Mouse (Mus musculus) lung, embryonic 14.5 days (tissue): ENCODE results near the gene Mgat4a. TPM values are rescaled to one million over a fixed set of nuclear protein-coding genes. Genes with fewer than 3 reads are reported as not detected.
"Not testable (repeated sequence)": the region's sequence is repeated elsewhere in the genome, so short reads cannot be mapped to it uniquely, and the experiment has no call there.

ENCODE experiments used
- ATAC-seq: fragments of 200-750 bp; cut with Nextera tagmentation; 2 replicates; pipeline ENCODE4 v1.8.0; 2017; ENCODE audit warnings: mild to moderate bottlenecking, moderate TSS enrichment, moderate library complexity; ENCODE audit not compliant: insufficient read depth
- DNase-seq: peaks from one replicate; pipeline ENCODE4 v3.0.0-alpha.2; 2015
- H3K27ac ChIP-seq: fragments of 300-500 bp; sonication (generic); 2 replicates; pipeline ENCODE4 v1.5.1; 2014; ENCODE audit warnings: low read depth, mild to moderate bottlenecking, moderate library complexity
- H3K27me3 ChIP-seq: fragments of 300-500 bp; sonication (generic); 2 replicates; pipeline ENCODE4 v1.6.1; 2014; ENCODE audit warnings: low read length, control low read depth; ENCODE audit not compliant: insufficient read depth
- H3K36me3 ChIP-seq: fragments of 300-500 bp; sonication (generic); 2 replicates; pipeline ENCODE4 v1.6.1; 2014; ENCODE audit warnings: control low read depth; ENCODE audit not compliant: insufficient read depth
- H3K4me1 ChIP-seq: fragments of 300-500 bp; sonication (generic); 2 replicates; pipeline ENCODE4 v1.6.1; 2014; ENCODE audit warnings: antibody characterized with exemption, control low read depth; ENCODE audit not compliant: insufficient read depth
- H3K4me2 ChIP-seq: fragments of 300-500 bp; sonication (generic); 2 replicates; pipeline ENCODE4 v1.6.1; 2014; ENCODE audit warnings: mild to moderate bottlenecking
- H3K4me3 ChIP-seq: fragments of 300-500 bp; sonication (generic); 2 replicates; pipeline ENCODE4 v1.5.1; 2014; ENCODE audit warnings: low read depth, low read length
- H3K9ac ChIP-seq: fragments of 300-500 bp; sonication (generic); 2 replicates; pipeline ENCODE4 v1.6.1; 2014
- H3K9me3 ChIP-seq: fragments of 300-500 bp; sonication (generic); 2 replicates; pipeline ENCODE4 v1.6.1; 2016; ENCODE audit warnings: low read depth, low read length, control low read depth
- CTCF ChIP-seq: IDR thresholded peaks from 2 replicates; pipeline ENCODE4 v1.5.1; 2016; ENCODE audit warnings: antibody characterized with exemption, low read depth
- WGBS: fragments of 180-500 bp; shearing (Covaris S2); extraction: QIAGEN DNeasy Blood & Tissue Kit; methylation state at CpG from one replicate; pipeline ENCODE4 v1.1.7; 2014; 5-methylcytosine and 5-hydroxymethylcytosine counted together
- polyA plus RNA-seq: library from polyadenylated mRNA; unstranded; fragments of >200 nt; fragmentation: Nextera tagmentation; extraction: Ambion mirVana; gene quantifications from 2 replicates; pipeline ENCODE4 v1.2.1, GENCODE M21; 2014

Mgat4a gene
- polyA plus RNA-seq, 1 experiment from 2014 or later = 6.0 TPM

DNA sequence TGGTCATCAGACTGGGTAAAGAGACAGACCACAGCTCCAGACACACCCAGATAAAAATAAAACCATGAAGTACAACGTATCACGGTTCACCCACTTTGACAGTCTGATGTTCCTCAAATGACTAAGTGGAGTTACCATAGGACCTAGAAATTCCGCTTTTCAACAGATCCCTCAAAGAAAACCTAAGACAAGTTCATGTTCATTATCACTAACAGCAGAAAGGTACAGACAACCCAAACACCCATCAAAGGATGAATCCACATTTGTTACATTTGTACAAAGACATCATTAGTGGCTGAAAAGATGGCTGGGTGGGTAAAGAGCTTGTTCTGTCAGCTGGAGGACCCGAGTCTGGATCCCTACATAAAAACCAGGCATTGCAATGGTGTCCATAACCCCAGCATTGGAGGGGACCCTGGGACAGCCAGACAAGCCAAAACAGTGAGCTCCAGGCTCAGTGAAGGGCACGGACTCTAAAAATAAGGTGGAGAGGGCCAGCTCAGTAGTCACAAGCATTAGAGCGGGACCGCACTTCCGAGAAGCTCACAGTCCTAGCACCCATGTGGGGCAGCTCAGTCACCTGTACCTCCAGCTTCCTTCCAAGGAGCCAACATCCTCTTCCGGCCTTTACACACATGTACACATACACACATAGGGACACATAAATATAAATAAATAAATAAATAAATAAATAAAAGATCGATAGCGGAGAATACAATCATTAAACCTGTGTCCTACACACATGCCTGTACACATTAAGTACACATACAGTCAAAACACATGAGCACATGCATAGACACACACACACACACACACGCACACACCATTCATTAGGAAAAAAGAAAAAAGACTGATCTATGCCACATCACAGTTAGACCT lies 8.9 kb downstream of the Mgat4a start:
- DNase-seq = no peak
- no peaks in the 10 kb centered on the region for H3K9me3 ChIP-seq
- no peak overlapping the region for H3K9ac ChIP-seq
- no peak overlapping the region for H3K4me2 ChIP-seq
- WGBS = 93% methylated on average over 12 of the region's 12 CpGs
- H3K4me1 ChIP-seq = no peaks in the 10 kb centered on the region
- H3K27me3 ChIP-seq = no peaks in the 10 kb centered on the region
- no peak overlapping the region for H3K27ac ChIP-seq
- no peak for TF ChIP-seq CTCF
- ATAC-seq = no peak
- H3K4me3 ChIP-seq = no peak overlapping the region
- no peaks in the 10 kb centered on the region for H3K36me3 ChIP-seq

DNA sequence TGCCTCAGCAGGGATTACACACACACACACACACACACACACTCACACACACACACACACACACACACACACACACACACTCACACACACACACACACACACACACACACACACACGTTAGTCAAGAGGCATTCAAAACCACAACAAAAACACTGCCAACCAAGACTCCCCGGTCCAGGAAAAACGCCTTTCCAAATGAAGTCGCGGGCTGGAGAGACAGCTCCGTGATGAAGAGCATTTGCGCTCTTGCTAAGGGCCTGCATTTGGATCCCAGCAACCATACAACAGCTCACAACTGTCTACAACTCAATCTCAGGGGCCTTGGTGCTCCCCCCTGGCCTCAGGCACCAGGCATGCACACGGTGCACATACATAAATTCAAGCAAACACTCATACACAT lies 10.8 kb downstream of the Mgat4a start:
- no peak overlapping the region for H3K27ac ChIP-seq
- WGBS = 54% methylated on average over 8 of the region's 8 CpGs
- TF ChIP-seq CTCF = no peak
- ATAC-seq = no peak
- H3K4me2 ChIP-seq = no peak overlapping the region
- no peak overlapping the region for H3K9ac ChIP-seq
- DNase-seq = no peak
- H3K27me3 ChIP-seq = no peaks in the 10 kb centered on the region
- no peaks in the 10 kb centered on the region for H3K9me3 ChIP-seq
- H3K4me1 ChIP-seq = no peaks in the 10 kb centered on the region
- H3K36me3 ChIP-seq = no peaks in the 10 kb centered on the region
- H3K4me3 ChIP-seq = no peak overlapping the region

DNA sequence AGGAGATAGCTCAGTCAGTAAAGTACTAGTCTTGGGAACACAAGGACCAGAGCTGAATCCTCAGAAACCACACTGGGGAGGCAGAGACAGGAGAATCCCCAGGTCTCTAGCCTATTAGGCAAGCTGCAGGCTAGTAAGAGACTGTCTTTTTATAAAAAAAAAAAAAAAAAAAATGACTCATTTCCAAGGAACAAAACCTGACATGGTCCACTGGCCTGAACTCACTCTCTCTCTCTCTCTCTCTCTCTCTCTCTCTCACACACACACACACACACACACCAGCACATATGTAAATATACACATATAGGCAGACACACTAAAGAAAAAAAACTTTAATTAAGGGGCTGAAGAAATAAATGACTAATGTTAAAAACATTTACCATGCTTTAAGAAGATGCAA lies 14.6 kb downstream of the Mgat4a start:
- Histone ChIP-seq H3K9me3 (no peaks in the 10 kb centered on the region), H3K4me1 (no peaks in the 10 kb centered on the region), H3K9ac (no peak overlapping the region), H3K27ac (no peak overlapping the region), H3K4me3 (no peak overlapping the region), H3K36me3 (no peaks in the 10 kb centered on the region), H3K27me3 (no peaks in the 10 kb centered on the region), H3K4me2 (no peak overlapping the region)
- DNase-seq (no peak), ATAC-seq (no peak)
- no peak for TF ChIP-seq CTCF

DNA sequence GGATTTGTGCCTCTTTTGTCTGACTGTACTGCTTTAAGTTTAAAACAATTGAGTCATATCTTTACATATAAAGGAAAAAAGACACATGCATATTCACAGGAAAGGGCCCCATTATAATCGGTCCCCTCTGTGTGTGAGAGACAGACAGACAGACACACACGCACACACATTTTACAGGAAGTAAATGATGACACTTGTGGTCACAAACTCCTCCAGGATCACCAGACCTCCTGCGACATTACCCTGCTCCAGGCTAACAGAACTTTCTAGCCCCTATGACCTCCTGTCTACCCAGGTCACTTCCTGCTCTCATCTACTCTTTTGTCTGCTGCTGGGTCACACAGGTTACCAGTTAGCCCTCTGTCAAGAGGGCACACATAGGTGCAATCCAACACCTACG lies 16.1 kb downstream of the Mgat4a start:
- Histone ChIP-seq H3K4me1 (no peaks in the 10 kb centered on the region), H3K27ac (no peak overlapping the region), H3K4me3 (no peak overlapping the region), H3K4me2 (no peak overlapping the region), H3K9me3 (no peaks in the 10 kb centered on the region), H3K27me3 (no peaks in the 10 kb centered on the region), H3K36me3 (no peaks in the 10 kb centered on the region), H3K9ac (no peak overlapping the region)
- no peak for TF ChIP-seq CTCF
- WGBS = 64% methylated on average over 4 of the region's 4 CpGs
- ATAC-seq (no peak), DNase-seq (no peak)

DNA sequence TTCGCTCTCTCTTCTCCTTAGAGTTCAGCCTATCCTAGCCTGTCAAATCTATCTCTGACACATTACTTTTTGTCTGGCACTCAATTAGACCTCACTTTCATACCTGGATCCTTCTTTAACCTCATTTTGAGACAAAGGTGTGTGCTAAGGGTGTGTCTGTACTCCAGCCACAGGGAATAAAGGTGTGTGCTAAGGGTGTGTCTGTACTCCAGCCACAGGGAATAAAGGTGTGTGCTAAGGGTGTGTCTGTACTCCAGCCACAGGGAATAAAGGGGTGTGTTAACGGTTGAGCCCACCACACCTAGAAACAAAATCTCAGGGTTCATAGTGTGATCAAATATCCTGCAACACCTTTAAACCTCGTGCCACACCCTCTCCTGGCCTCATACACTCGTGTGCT lies 16.7 kb downstream of the Mgat4a start:
- not testable (repeated sequence) for DNase-seq, H3K4me2 ChIP-seq, H3K27ac ChIP-seq, H3K9me3 ChIP-seq, ATAC-seq, H3K4me3 ChIP-seq, H3K36me3 ChIP-seq, H3K4me1 ChIP-seq, H3K27me3 ChIP-seq, H3K9ac ChIP-seq
- WGBS = 77% methylated on average over 4 of the region's 4 CpGs

DNA sequence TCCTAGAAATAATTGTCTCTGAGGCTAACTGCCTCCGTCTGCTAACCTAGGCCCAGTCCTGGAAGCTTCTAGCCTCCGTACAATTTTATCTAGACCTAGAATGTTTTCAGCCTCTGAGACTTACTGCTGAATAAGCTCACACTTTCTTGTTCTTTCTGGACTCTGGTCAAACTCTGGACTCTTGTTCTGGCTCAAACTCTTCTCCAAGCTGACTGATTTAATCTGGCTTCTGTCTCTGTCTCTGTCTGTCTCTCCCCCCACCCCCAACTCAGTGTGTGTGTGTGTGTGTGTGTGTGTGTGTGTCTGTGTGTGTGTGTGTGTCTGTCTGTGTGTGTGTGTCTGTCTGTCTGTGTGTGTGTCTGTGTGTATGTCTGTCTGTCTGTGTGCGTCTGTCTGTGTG lies 17.3 kb downstream of the Mgat4a start:
- not testable (repeated sequence) for H3K4me2 ChIP-seq, H3K27ac ChIP-seq, H3K9ac ChIP-seq, H3K4me1 ChIP-seq, DNase-seq, ATAC-seq, H3K9me3 ChIP-seq, H3K36me3 ChIP-seq, H3K27me3 ChIP-seq, H3K4me3 ChIP-seq
- 80% methylated on average over 3 of the region's 3 CpGs for WGBS

DNA sequence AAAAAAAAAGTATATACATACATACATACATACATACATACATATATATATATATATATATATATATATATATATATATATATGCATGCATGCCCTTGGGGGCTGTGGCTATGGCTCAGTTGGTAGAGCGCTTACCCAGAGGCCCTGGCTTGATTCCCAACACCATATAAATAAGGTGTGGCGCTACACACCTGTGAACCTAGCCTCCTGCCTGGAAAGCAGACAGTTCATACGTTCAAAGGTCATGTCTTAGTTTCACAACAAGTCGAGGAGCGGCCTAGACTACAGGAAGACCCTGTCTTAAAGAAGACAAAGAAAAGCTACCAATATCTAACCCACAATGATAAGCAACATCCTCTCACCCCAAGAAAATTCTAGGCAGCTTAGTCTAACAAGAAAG lies 18.7 kb downstream of the Mgat4a start:
- no peak overlapping the region for H3K27ac ChIP-seq
- WGBS = 73% methylated on average over 5 of the region's 5 CpGs
- no peaks in the 10 kb centered on the region for H3K4me1 ChIP-seq
- no peak for DNase-seq
- ATAC-seq = no peak
- H3K27me3 ChIP-seq = no peaks in the 10 kb centered on the region
- no peak for TF ChIP-seq CTCF
- no peaks in the 10 kb centered on the region for H3K9me3 ChIP-seq
- no peak overlapping the region for H3K4me2 ChIP-seq
- no peak overlapping the region for H3K9ac ChIP-seq
- H3K4me3 ChIP-seq = no peak overlapping the region
- no peaks in the 10 kb centered on the region for H3K36me3 ChIP-seq

DNA sequence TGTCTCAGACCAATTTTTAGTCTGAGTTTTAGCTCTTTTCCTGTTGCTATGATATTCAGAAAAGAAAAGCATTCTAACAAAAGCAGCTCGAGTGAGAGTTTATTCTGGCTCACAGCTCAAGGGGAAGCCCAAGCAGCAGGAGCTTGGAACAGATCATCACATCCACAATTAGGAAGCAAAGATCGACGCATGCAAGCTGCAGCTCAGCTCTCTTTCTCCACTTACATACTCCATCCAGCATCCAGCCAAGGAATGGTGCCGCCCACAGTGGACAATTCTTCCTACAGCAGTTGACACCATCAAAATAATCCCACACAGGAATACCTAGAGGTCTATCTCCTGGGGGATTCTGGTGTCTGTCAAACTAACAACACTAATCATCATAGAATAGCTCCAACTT lies 22.0 kb downstream of the Mgat4a start:
- WGBS = 82% methylated on average over 4 of the region's 4 CpGs
- no peaks in the 10 kb centered on the region for H3K4me1 ChIP-seq

More for the DNA sequence above, 22.0 kb downstream of the Mgat4a start:
- Histone ChIP-seq H3K9me3 (no peaks in the 10 kb centered on the region), H3K4me2 (no peak overlapping the region), H3K36me3 (no peaks in the 10 kb centered on the region), H3K27me3 (no peaks in the 10 kb centered on the region), H3K4me3 (no peak overlapping the region), H3K27ac (no peak overlapping the region), H3K9ac (no peak overlapping the region)
- no peak for TF ChIP-seq CTCF
- ATAC-seq (no peak), DNase-seq (no peak)
